8 mouse cellular contexts compared by ENCODE assay signal in the genomic region with DNA sequence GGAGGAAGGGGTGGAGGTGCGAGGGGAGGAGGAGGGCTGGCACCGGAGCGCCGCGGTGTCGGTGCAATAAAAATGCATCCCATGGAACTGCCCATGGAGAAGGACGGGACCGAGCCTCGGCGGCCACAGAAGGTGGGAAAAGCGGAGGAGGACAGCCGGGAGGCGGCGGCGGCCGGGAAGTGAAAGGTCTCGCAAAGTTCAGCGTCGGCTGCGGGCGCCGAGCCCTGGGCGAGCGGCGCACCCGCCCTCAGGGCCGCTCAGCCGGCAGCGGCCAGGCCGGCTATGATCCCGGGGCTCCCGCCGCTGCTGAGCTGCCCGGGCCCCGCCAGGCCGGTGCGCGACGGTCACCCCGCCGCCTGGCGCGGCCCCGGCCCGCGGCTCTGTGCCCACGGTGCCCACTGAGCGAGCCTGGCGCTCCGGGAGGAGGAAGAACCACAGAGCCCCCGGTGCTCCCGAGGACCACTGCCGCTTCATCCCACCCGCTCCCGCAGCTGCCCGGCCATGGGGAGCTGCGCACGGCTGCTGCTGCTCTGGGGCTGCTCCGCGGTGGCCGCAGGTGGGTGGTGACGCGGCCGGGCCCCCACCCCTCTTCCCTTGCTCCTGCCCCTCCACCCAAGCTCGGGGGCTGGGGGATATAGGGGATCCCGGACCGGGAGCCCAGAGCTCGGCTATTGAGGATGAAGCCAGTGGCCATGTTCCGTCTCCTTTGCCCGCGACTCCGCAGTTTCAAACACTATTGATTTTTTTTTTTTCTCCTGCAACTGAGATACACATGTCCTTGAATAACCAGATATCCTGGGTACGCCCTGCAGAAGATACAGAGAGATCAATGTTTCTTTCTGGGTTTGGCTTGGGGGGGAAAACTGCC. TPM values are rescaled to one million over a fixed set of nuclear protein-coding genes. Genes with fewer than 3 reads are reported as not detected.
DNase-seq lines count a peak whose midpoint lies in the region; ATAC-seq and TF ChIP-seq lines count a peak whose summit lies in the region.

No protein-coding gene starts in this region.

- no peaks in the 10 kb centered on the region for H3K36me3 ChIP-seq in erythroblast, embryonic 14.5 days (ENCODE audit: control insufficient read depth)
- H3K36me3 ChIP-seq in megakaryocyte, embryonic 14.5 days (replicated peaks; ENCODE audit: low read length), result no peaks in the 10 kb centered on the region
- no peaks in the 10 kb centered on the region for H3K36me3 ChIP-seq in small intestine, adult 2 months (ENCODE audit: control insufficient read depth, insufficient read depth, low read length)

- under 1% methylated on average over 73 of the region's 73 CpGs for WGBS in bone marrow, adult 2 months
- WGBS in small intestine, adult 2 months, result under 1% methylated on average over 69 of the region's 73 CpGs

- H3K4me3 ChIP-seq in bone marrow, adult 2 months (replicated peaks; ENCODE audit: control insufficient read depth, low read depth, low read length), result peak overlapping the region; percentile 77
- H3K4me3 ChIP-seq in erythroblast, embryonic 14.5 days (replicated peaks), result peak overlapping the region; percentile 49
- peak overlapping the region; percentile 93 for H3K4me3 ChIP-seq in megakaryocyte, embryonic 14.5 days (replicated peaks)
- H3K4me3 ChIP-seq in small intestine, adult 2 months (ENCODE audit: low read depth, low read length), result peak overlapping the region; percentile 86

- ATAC-seq in cerebellum, adult (ENCODE audit: insufficient number of reproducible peaks, low FRiP score, low TSS enrichment), result peak; percentile 33

- TF ChIP-seq CTCF in bone marrow, adult 2 months (IDR thresholded peaks at IDR 0.05; ENCODE audit: control insufficient read depth, insufficient read depth, low read length), result no peak
- no peak for TF ChIP-seq CTCF in small intestine, adult 2 months (IDR thresholded peaks at IDR 0.05; ENCODE audit: extremely low read depth, insufficient read length, insufficient replicate concordance, low read depth, low read length)

- intact Hi-C loops in heart, postnatal 10 days (cut with DNase I), result loop anchor here (2.0 to 5.0 kb wide), 2 partner anchors 28 to 71 kb away; no protein-coding TSS in a partner anchor

- no peak for DNase-seq in cerebellum, adult 9-10 months
- peak; percentile 55 to 58 for DNase-seq in heart, postnatal 10 days
- DNase-seq in kidney, postnatal 25 days, result peak; percentile 61 to 72

- peak overlapping the region; percentile 74 for H3K27ac ChIP-seq in bone marrow, adult 2 months (ENCODE audit: control insufficient read depth, insufficient read depth, low read depth, low read length, poor library complexity)
- peak overlapping the region; percentile 22 for H3K27ac ChIP-seq in small intestine, adult 2 months (ENCODE audit: insufficient read depth, low read depth, low read length)

- peaks cover 67% of the 10 kb centered on the region for H3K27me3 ChIP-seq in erythroblast, embryonic 14.5 days (ENCODE audit: control insufficient read depth)
- H3K27me3 ChIP-seq in megakaryocyte, embryonic 14.5 days (replicated peaks), result peaks cover 72% of the 10 kb centered on the region
- H3K27me3 ChIP-seq in small intestine, adult 2 months (ENCODE audit: control insufficient read depth, insufficient read depth, low read length), result peaks cover 7% of the 10 kb centered on the region; the same call in 1 of the 2 replicates

- H3K9me3 ChIP-seq in erythroblast, embryonic 14.5 days (ENCODE audit: control insufficient read depth, low read length), result peaks cover 4% of the 10 kb centered on the region; the same call in 1 of the 2 replicates
- H3K9me3 ChIP-seq in megakaryocyte, embryonic 14.5 days, result no peaks in the 10 kb centered on the region; the same call in 1 of the 2 replicates

- H3K4me1 ChIP-seq in bone marrow, adult 2 months (ENCODE audit: control insufficient read depth, insufficient read depth, low read length), result no peaks in the 10 kb centered on the region
- peaks cover 17% of the 10 kb centered on the region for H3K4me1 ChIP-seq in erythroblast, embryonic 14.5 days (ENCODE audit: control insufficient read depth)
- H3K4me1 ChIP-seq in megakaryocyte, embryonic 14.5 days, result peaks cover 23% of the 10 kb centered on the region
- H3K4me1 ChIP-seq in small intestine, adult 2 months (ENCODE audit: control insufficient read depth, insufficient read depth, insufficient read length, low read length), result peaks cover 6% of the 10 kb centered on the region

- peak; percentile 19; the same call in 1 of the 2 replicates for TF ChIP-seq POLR2A in bone marrow, adult 2 months (IDR thresholded peaks at IDR 0.05; ENCODE audit: borderline replicate concordance, control insufficient read depth, low read depth, low read length)
- peak; percentile 23; the same call in 1 of the 2 replicates for TF ChIP-seq POLR2A in small intestine, adult 2 months (IDR thresholded peaks at IDR 0.05; ENCODE audit: low read depth, low read length)

RNA-seq across cellular contexts. Expression of a gene that starts 0.7 kb away (rescaled TPM):
- polyA plus RNA-seq in bone marrow, adult 2 months (2011; ENCODE audit: insufficient read depth, insufficient read length, low replicate concordance, missing spikeins), result 3.0 and 3.7 TPM in 2 replicates
- not detected in 2 replicates for polyA plus RNA-seq in erythroblast, embryonic 14.5 days (2012)
- total RNA-seq in heart, postnatal 10 days (2021), result 10 to 100 TPM; 24.6 to 36.4 TPM
- polyA plus RNA-seq in megakaryocyte, embryonic 14.5 days (2012; ENCODE audit: insufficient read depth, low replicate concordance), result 0.22 and 1.6 TPM in 2 replicates
- 3.9 and 5.8 TPM in 2 replicates for polyA plus RNA-seq in small intestine, adult 2 months (2012; rRNA removed)

RNA-seq across cellular contexts. Expression of a gene that starts 51.7 kb away (rescaled TPM):
- polyA plus RNA-seq in bone marrow, adult 2 months (2011; ENCODE audit: insufficient read depth, insufficient read length, low replicate concordance, missing spikeins), result 56.3 and 79.1 TPM in 2 replicates
- polyA plus RNA-seq in erythroblast, embryonic 14.5 days (2012), result 9.7 and 11.9 TPM in 2 replicates
- 10 to 100 TPM; 12.2 to 16.2 TPM for total RNA-seq in heart, postnatal 10 days (2021)
- polyA plus RNA-seq in megakaryocyte, embryonic 14.5 days (2012; ENCODE audit: insufficient read depth, low replicate concordance), result 12.8 and 75.4 TPM in 2 replicates
- 31.3 and 38.6 TPM in 2 replicates for polyA plus RNA-seq in small intestine, adult 2 months (2012; rRNA removed)
